Mouse (Mus musculus) myocyte (in vitro differentiated cells): ENCODE measurements around the gene Sh3tc1. TPM values are rescaled to one million over a fixed set of nuclear protein-coding genes. Genes with fewer than 3 reads are reported as not detected.
A peak's percentile ranks its signal among the peaks of the same experiment; 100 is the strongest.

Experiments
- H3K27me3 ChIP-seq: one replicate; pipeline ENCODE4 v1.6.1; 2011; ENCODE audit not compliant: control insufficient read depth, insufficient read depth, insufficient read length
- H3K36me3 ChIP-seq: one replicate; pipeline ENCODE4 v1.6.1; 2011; ENCODE audit not compliant: control insufficient read depth, insufficient read depth
- H3K4me2 ChIP-seq: one replicate; pipeline ENCODE4 v1.6.1; 2011; ENCODE audit warnings: low read depth, control low read depth
- H3K4me3 ChIP-seq: one replicate; pipeline ENCODE4 v1.5.1; 2011; ENCODE audit warnings: mild to moderate bottlenecking, control low read depth, moderate library complexity
- H3K79me2 ChIP-seq: one replicate; pipeline ENCODE4 v1.6.1; 2011; ENCODE audit not compliant: control insufficient read depth, insufficient read depth
- H3ac ChIP-seq: one replicate; pipeline ENCODE4 v1.6.1; 2011; ENCODE audit not compliant: control insufficient read depth, insufficient read length
- CEBPB ChIP-seq: IDR thresholded peaks from 2 replicates; pipeline ENCODE4 v1.6.1; 2011; ENCODE audit warnings: mild to moderate bottlenecking, moderate library complexity; ENCODE audit not compliant: poor library complexity, insufficient read depth, severe bottlenecking
- E2F4 ChIP-seq: IDR thresholded peaks from one replicate; pipeline ENCODE4 v1.6.1; 2011; ENCODE audit warnings: mild to moderate bottlenecking, control low read depth, moderate library complexity; ENCODE audit not compliant: insufficient read depth
- MAX ChIP-seq: IDR thresholded peaks from one replicate; pipeline ENCODE4 v1.6.1; 2011; ENCODE audit warnings: low read depth, mild to moderate bottlenecking, control low read depth
- MYOD1 ChIP-seq, 3 experiments: IDR thresholded peaks; one replicate each; pipeline ENCODE4 v1.6.1; 2011; ENCODE audit warnings: control low read depth in 2 of 3, low read depth in 2 of 3, mild to moderate bottlenecking in 2 of 3, moderate library complexity in 1 of 3; ENCODE audit not compliant: insufficient read length in 2 of 3, control insufficient read depth in 1 of 3
- MYOG ChIP-seq, 3 experiments: IDR thresholded peaks; one replicate each; pipeline ENCODE4 v1.6.1; 2011; ENCODE audit warnings: control low read depth in 2 of 3, low read depth in 2 of 3, mild to moderate bottlenecking in 2 of 3; ENCODE audit not compliant: insufficient read length in 2 of 3, control insufficient read depth in 1 of 3, insufficient read depth in 1 of 3
- POLR2A ChIP-seq: IDR thresholded peaks from one replicate; pipeline ENCODE4 v1.6.1; 2011; ENCODE audit warnings: low read depth, mild to moderate bottlenecking, control low read depth, moderate library complexity; ENCODE audit not compliant: insufficient read length
- POLR2AphosphoS2 ChIP-seq: IDR thresholded peaks from one replicate; pipeline ENCODE4 v1.6.1; 2011; ENCODE audit warnings: low read depth, control low read depth; ENCODE audit not compliant: insufficient read length
- REST ChIP-seq: IDR thresholded peaks from one replicate; pipeline ENCODE4 v1.6.1; 2011; ENCODE audit warnings: mild to moderate bottlenecking, control low read depth, moderate library complexity; ENCODE audit not compliant: insufficient read depth, insufficient read length
- SRF ChIP-seq: IDR thresholded peaks from one replicate; pipeline ENCODE4 v1.6.1; 2011; ENCODE audit warnings: low read depth; ENCODE audit not compliant: control insufficient read depth, insufficient read length
- TCF12 ChIP-seq: IDR thresholded peaks from one replicate; pipeline ENCODE4 v1.6.1; 2011; ENCODE audit warnings: mild to moderate bottlenecking, control low read depth; ENCODE audit not compliant: poor library complexity, insufficient read depth, severe bottlenecking
- TCF3 ChIP-seq: IDR thresholded peaks from one replicate; pipeline ENCODE4 v1.6.1; 2011; ENCODE audit warnings: low read depth, control low read depth; ENCODE audit not compliant: insufficient read length
- USF1 ChIP-seq: IDR thresholded peaks from one replicate; pipeline ENCODE4 v1.6.1; 2011; ENCODE audit warnings: low read depth, mild to moderate bottlenecking, control low read depth, moderate library complexity
- polyA plus RNA-seq: library from polyadenylated mRNA; unstranded; fragments of >200 nt; fragmentation: generic; extraction: Trizol; gene quantifications from one replicate; pipeline ENCODE4 v1.2.1, GENCODE M21; 2012; ENCODE audit warnings: missing spikeins

Gene Sh3tc1
- polyA plus RNA-seq, 1 experiment = 0.26 TPM

DNA sequence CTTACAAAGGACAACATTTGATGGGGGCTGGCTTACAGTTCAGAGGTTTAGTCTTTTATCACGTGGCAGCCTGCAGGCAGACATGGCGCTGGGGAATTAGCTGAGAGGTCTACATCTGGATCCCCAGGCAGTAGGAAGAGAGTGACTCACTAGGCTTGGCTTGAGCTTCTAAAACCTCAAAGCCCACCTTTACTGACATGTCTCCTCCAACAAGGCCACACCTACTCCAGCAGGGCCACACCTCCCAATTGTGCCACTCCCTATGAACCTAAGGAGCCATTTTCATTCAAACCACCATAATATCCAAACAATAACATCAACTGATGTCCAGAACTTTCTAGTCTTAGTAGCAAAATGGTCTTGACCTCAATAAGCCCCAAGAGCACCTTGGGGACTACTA, 30.5 kb upstream of the Sh3tc1 start:
- H3K27me3 ChIP-seq = peaks cover under 1% of the 10 kb centered on the region
- no peak overlapping the region for H3K4me3 ChIP-seq
- no peak overlapping the region for H3ac ChIP-seq
- no peaks in the 10 kb centered on the region for H3K79me2 ChIP-seq
- no peak overlapping the region for H3K4me2 ChIP-seq
- TF ChIP-seq POLR2AphosphoS2 (no peak), TCF3 (no peak), TCF12 (no peak), E2F4 (no peak), CEBPB (no peak), POLR2A (no peak), SRF (no peak), MYOD1 (IDR thresholded peaks at IDR 0.05; ENCODE audit: control insufficient read depth in 1 of 3, insufficient read length in 2 of 3, low read depth in 2 of 3) (no peak), USF1 (no peak), MYOG (IDR thresholded peaks at IDR 0.05; ENCODE audit: control insufficient read depth in 1 of 3, insufficient read depth in 1 of 3, insufficient read length in 2 of 3, low read depth in 2 of 3) (no peak), MAX (no peak), REST (no peak)
- H3K36me3 ChIP-seq = no peaks in the 10 kb centered on the region

DNA sequence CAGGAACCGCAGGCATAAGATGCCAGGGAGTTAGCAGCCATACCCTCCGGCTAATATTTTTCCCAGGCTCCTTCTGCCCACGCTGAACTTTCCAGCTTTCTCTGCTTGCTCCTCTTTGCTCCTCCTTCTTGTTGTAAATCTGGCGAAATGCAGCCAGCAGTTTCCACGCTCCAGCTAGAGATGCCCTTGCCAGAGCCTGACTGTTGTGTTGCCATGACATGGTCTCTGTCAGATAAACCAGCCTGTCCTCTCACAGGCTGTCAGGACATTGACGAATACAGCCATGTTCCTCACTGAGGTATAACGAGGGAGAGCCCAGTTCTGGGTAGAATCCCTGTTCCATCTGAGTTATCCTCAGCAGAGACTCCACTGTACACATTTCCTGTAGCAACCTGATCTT, 29.2 kb upstream of the Sh3tc1 start:
- Histone ChIP-seq H3K27me3 (peaks cover 11% of the 10 kb centered on the region), H3K36me3 (no peaks in the 10 kb centered on the region), H3ac (no peak overlapping the region), H3K79me2 (no peaks in the 10 kb centered on the region), H3K4me3 (no peak overlapping the region), H3K4me2 (no peak overlapping the region)
- TF ChIP-seq POLR2A (no peak), REST (no peak), MYOD1 (IDR thresholded peaks at IDR 0.05; ENCODE audit: control insufficient read depth in 1 of 3, insufficient read length in 2 of 3, low read depth in 2 of 3) (no peak), CEBPB (no peak)

- Histone ChIP-seq H3K27me3 (peaks cover 16% of the 10 kb centered on the region), H3K4me3 (no peak overlapping the region), H3ac (no peak overlapping the region), H3K36me3 (no peaks in the 10 kb centered on the region), H3K79me2 (no peaks in the 10 kb centered on the region), H3K4me2 (no peak overlapping the region)
- no peak for TF ChIP-seq REST
- TF ChIP-seq E2F4 = no peak
- TF ChIP-seq MYOD1 (IDR thresholded peaks at IDR 0.05; ENCODE audit: control insufficient read depth in 1 of 3, insufficient read length in 2 of 3, low read depth in 2 of 3) = no peak
- TF ChIP-seq MYOG (IDR thresholded peaks at IDR 0.05; ENCODE audit: control insufficient read depth in 1 of 3, insufficient read depth in 1 of 3, insufficient read length in 2 of 3, low read depth in 2 of 3) = no peak
- no peak for TF ChIP-seq POLR2A
- no peak for TF ChIP-seq SRF
- no peak for TF ChIP-seq TCF3
- TF ChIP-seq POLR2AphosphoS2 = no peak
- no peak for TF ChIP-seq CEBPB
- TF ChIP-seq USF1 = no peak
- no peak for TF ChIP-seq TCF12
- TF ChIP-seq MAX = no peak
Measured at GRCm38 (mm10) chr5:35768525-35768924, 28.7 kb upstream of the Sh3tc1 start.

DNA sequence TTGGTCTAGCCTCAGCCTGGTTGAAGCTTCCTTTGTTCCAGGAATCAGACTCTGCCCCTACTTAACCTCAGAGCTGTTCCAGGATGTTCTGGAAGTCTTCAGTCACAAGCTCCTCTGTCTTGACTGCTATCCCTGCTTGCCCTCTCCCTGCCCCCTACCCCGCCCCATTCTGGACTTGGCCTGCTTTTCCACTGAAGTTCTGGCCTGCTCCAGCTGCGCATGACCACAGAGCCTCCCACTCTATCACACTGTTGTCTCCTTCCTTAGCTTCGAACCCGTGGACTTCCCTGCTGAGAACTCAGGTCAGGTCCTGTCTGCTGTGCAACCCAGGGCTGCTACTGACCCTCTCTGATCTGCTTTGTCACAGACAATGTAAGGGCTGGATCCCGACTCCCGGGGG, 26.1 kb upstream of the Sh3tc1 start:
- H3K27me3 ChIP-seq = peaks cover 26% of the 10 kb centered on the region
- no peaks in the 10 kb centered on the region for H3K36me3 ChIP-seq
- H3K4me2 ChIP-seq = no peak overlapping the region
- no peak overlapping the region for H3K4me3 ChIP-seq
- no peak for TF ChIP-seq TCF3
- TF ChIP-seq SRF = no peak
- TF ChIP-seq TCF12 = no peak
- no peak for TF ChIP-seq E2F4
- TF ChIP-seq POLR2AphosphoS2 = no peak
- TF ChIP-seq POLR2A = no peak
- no peak for TF ChIP-seq USF1
- no peak for TF ChIP-seq MYOG (IDR thresholded peaks at IDR 0.05; ENCODE audit: control insufficient read depth in 1 of 3, insufficient read depth in 1 of 3, insufficient read length in 2 of 3, low read depth in 2 of 3)
- TF ChIP-seq CEBPB = no peak
- TF ChIP-seq MYOD1 (IDR thresholded peaks at IDR 0.05; ENCODE audit: control insufficient read depth in 1 of 3, insufficient read length in 2 of 3, low read depth in 2 of 3) = no peak
- no peak for TF ChIP-seq MAX
- no peak for TF ChIP-seq REST
- no peaks in the 10 kb centered on the region for H3K79me2 ChIP-seq
- H3ac ChIP-seq = no peak overlapping the region

- peak overlapping the region; percentile 39 for H3K4me2 ChIP-seq
- no peak overlapping the region for H3ac ChIP-seq
- H3K27me3 ChIP-seq = peaks cover 49% of the 10 kb centered on the region
- TF ChIP-seq SRF (no peak), POLR2AphosphoS2 (no peak), TCF3 (no peak), POLR2A (no peak), MYOG (IDR thresholded peaks at IDR 0.05; ENCODE audit: control insufficient read depth in 1 of 3, insufficient read depth in 1 of 3, insufficient read length in 2 of 3, low read depth in 2 of 3) (no peak), MAX (no peak), REST (no peak), MYOD1 (IDR thresholded peaks at IDR 0.05; ENCODE audit: control insufficient read depth in 1 of 3, insufficient read length in 2 of 3, low read depth in 2 of 3) (no peak), USF1 (no peak), TCF12 (no peak), E2F4 (no peak)
- H3K36me3 ChIP-seq = no peaks in the 10 kb centered on the region
- H3K79me2 ChIP-seq = no peaks in the 10 kb centered on the region
- H3K4me3 ChIP-seq = no peak overlapping the region
Measured at GRCm38 (mm10) chr5:35762850-35763249, 23.1 kb upstream of the Sh3tc1 start.
